Mouse (Mus musculus) adrenal gland, adult 18-20 months (tissue): Measurements from ENCODE around the gene Slc26a8. TPM values are rescaled to one million over a fixed set of nuclear protein-coding genes. Genes with fewer than 3 reads are reported as not detected.
"Not testable (repeated sequence)": the region's sequence is repeated elsewhere in the genome, so short reads cannot be mapped to it uniquely, and the experiment has no call there.

Experiments used
- DNase-seq, 2 experiments: peaks; one replicate each; pipeline ENCODE4 v3.0.0; 2021 to 2022; ENCODE audit warnings: low spot score in 2 of 2
- long read RNA-seq, 2 experiments: library from polyadenylated mRNA; stranded (forward); transcript quantifications; one replicate each; pipeline ENCODE4 v2.0.0; 2021
- total RNA-seq, 2 experiments: library from RNA; stranded (reverse); gene quantifications; 1 replicate in 1 of 2; 2 replicates in 1 of 2; pipeline ENCODE4 v1.2.3; 2021

The Slc26a8 gene
- 1 to 10 TPM; 1.3 to 1.5 TPM for total RNA-seq
- long read RNA-seq, experiment 1, result 0 reads
- long read RNA-seq, experiment 2, result 0 reads

GRCm38 (mm10) chr17:28689586-28690283, at the start of gene Slc26a8:
TSS of gene Slc26a8 (minus strand) at chr17:28690233.
- peak in 1 of 2 experiments; percentile 44 for DNase-seq

GRCm38 (mm10) chr17:28739244-28739643, 49.2 kb upstream of the Slc26a8 start:
- no peak for DNase-seq

GRCm38 (mm10) chr17:28737973-28738372, 47.9 kb upstream of the Slc26a8 start:
- DNase-seq, result no peak

- DNase-seq, result no peak
Observed at GRCm38 (mm10) chr17:28736486-28736885, 46.5 kb upstream of the Slc26a8 start.

- DNase-seq, result no peak
Observed at GRCm38 (mm10) chr17:28735317-28736105, 45.5 kb upstream of the Slc26a8 start.

- not testable (repeated sequence) for DNase-seq
Observed at GRCm38 (mm10) chr17:28727511-28727910, 37.5 kb upstream of the Slc26a8 start.

- DNase-seq, result no peak
Observed at GRCm38 (mm10) chr17:28725783-28726182, 35.8 kb upstream of the Slc26a8 start, which contains the start of gene AC170998.1. TSS of gene AC170998.1 (plus strand) at chr17:28726083.

GRCm38 (mm10) chr17:28717535-28717934, 27.5 kb upstream of the Slc26a8 start:
- no peak for DNase-seq

- no peak for DNase-seq
Observed at GRCm38 (mm10) chr17:28715832-28716548, 26.0 kb upstream of the Slc26a8 start.

GRCm38 (mm10) chr17:28714006-28714405, 24.0 kb upstream of the Slc26a8 start:
- no peak for DNase-seq

GRCm38 (mm10) chr17:28712305-28712704, 22.3 kb upstream of the Slc26a8 start:
- no peak for DNase-seq

GRCm38 (mm10) chr17:28711237-28711636, 21.2 kb upstream of the Slc26a8 start:
- DNase-seq, result no peak

- no peak for DNase-seq
Observed at GRCm38 (mm10) chr17:28710291-28710688, 20.3 kb upstream of the Slc26a8 start.

- DNase-seq, result no peak
Observed at GRCm38 (mm10) chr17:28709552-28710290, 19.7 kb upstream of the Slc26a8 start.

- DNase-seq, result no peak
Observed at GRCm38 (mm10) chr17:28708989-28709388, 19.0 kb upstream of the Slc26a8 start.

- no peak for DNase-seq
Observed at GRCm38 (mm10) chr17:28707816-28708215, 17.8 kb upstream of the Slc26a8 start.

GRCm38 (mm10) chr17:28707136-28707627, 17.1 kb upstream of the Slc26a8 start:
- no peak for DNase-seq

- DNase-seq, result no peak
Observed at GRCm38 (mm10) chr17:28706697-28707096, 16.7 kb upstream of the Slc26a8 start.

- DNase-seq, result no peak
Observed at GRCm38 (mm10) chr17:28702646-28703045, 12.6 kb upstream of the Slc26a8 start.

GRCm38 (mm10) chr17:28701737-28702136, 11.7 kb upstream of the Slc26a8 start:
- no peak for DNase-seq

GRCm38 (mm10) chr17:28701171-28701570, 11.1 kb upstream of the Slc26a8 start:
- DNase-seq, result no peak
